Mouse (Mus musculus): Measurements from ENCODE around the gene Sod3.

DNA sequence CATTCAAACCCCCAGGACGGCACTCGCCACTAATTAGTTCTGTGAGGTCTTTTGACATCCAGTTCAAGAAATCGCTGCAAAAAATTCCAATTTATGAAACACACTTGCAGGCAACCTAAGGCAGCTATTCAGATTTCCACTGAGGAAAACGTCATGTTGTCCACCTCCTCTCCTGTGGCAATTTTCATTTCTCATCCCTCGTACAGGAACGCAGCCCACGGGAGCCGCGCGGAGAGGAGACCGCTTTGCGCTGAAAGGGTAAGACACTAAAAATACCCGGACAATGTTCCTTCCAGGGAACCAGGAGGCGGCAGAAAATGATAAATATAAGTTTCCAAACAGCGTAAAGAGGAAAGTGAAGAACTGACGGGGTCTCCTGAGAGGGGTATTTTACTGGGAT is 27.9 kb downstream of the Sod3 start:
- TF ChIP-seq CTCF (IDR thresholded peaks at IDR 0.05; ENCODE audit: borderline replicate concordance, insufficient read depth, low read length) (no peak), POLR2A (IDR thresholded peaks at IDR 0.05; ENCODE audit: low read depth, low read length) (no peak)

Data from embryonic fibroblast, embryonic 13.5 days (primary cell).